13 mouse cellular contexts compared by ENCODE assay signal in genomic region chr19:56291898-56292297, GRCm38 (mm10). TPM values are rescaled to one million over a fixed set of nuclear protein-coding genes. Genes with fewer than 3 reads are reported as not detected.
DNase-seq lines count a peak whose midpoint lies in the region; ATAC-seq lines count a peak whose summit lies in the region.
"Had no signal": no experiment of that assay in that cellular context is flagged by ENCODE, and none has a peak within 500 bp of the region (broad histone marks: within the 10 kb centered on the region; RNA-seq: fewer than 3 reads in every experiment).

No protein-coding gene starts in this region.

- H3K9me3 ChIP-seq in embryonic facial prominence, embryonic 14.5 days (ENCODE audit: control insufficient read depth, low read length), result no peaks in the 10 kb centered on the region
- H3K9me3 ChIP-seq: hindbrain, embryonic 10.5 days; neural tube, embryonic 15.5 days had no signal

- H3K27me3 ChIP-seq in embryonic facial prominence, embryonic 14.5 days (replicated peaks; ENCODE audit: control insufficient read depth, insufficient read depth, low read length), result no peaks in the 10 kb centered on the region
- H3K27me3 ChIP-seq: neural tube, embryonic 15.5 days had no signal

- peaks cover 30% of the 10 kb centered on the region for H3K4me1 ChIP-seq in embryonic facial prominence, embryonic 14.5 days (ENCODE audit: control insufficient read depth, insufficient read depth, low read length)

- no peak overlapping the region for H3K27ac ChIP-seq in embryonic facial prominence, embryonic 14.5 days (replicated peaks; ENCODE audit: low read depth, low read length)
- H3K27ac ChIP-seq: hindbrain, embryonic 10.5 days; neural tube, embryonic 15.5 days had no signal

- no peaks in the 10 kb centered on the region for H3K36me3 ChIP-seq in embryonic facial prominence, embryonic 14.5 days (ENCODE audit: control insufficient read depth, insufficient read depth, low read length)
- H3K36me3 ChIP-seq: hindbrain, embryonic 10.5 days; neural tube, embryonic 15.5 days had no signal

- peak; percentile 28 for DNase-seq in gastrocnemius, postnatal 25 days
- no peak for DNase-seq in gastrocnemius, adult 8-10 months (ENCODE audit: low spot score in 2 of 2)
- peak; percentile 14 to 34 for DNase-seq in layer of hippocampus, postnatal 10 days (ENCODE audit: low spot score in 2 of 2)
- DNase-seq in layer of hippocampus, adult 9-11 months, result no peak
- peak; percentile 42 for DNase-seq in Muller cell, postnatal 12 days (ENCODE audit: inconsistent ontology term)
- DNase-seq in embryonic facial prominence, embryonic 14.5 days (ENCODE audit: low spot score), result peak; percentile 68
- no peak for DNase-seq in spleen, adult 12 weeks (ENCODE audit: low spot score)
- DNase-seq: cerebellum, adult 9-10 months had no signal

- no peak overlapping the region for H3K4me2 ChIP-seq in embryonic facial prominence, embryonic 14.5 days (ENCODE audit: low read depth, low read length)
- H3K4me2 ChIP-seq: neural tube, embryonic 15.5 days had no signal

- 39% methylated on average over 6 of the region's 6 CpGs for WGBS in embryonic facial prominence, embryonic 14.5 days

- ATAC-seq in embryonic facial prominence, embryonic 14.5 days (ENCODE audit: low read depth), result peak; percentile 63; the same call in 1 of the 2 replicates
- ATAC-seq in frontal cortex, adult (ENCODE audit: low TSS enrichment), result no peak

- H3K4me3 ChIP-seq in embryonic facial prominence, embryonic 14.5 days (ENCODE audit: low read depth, low read length), result no peak overlapping the region
- H3K4me3 ChIP-seq: hindbrain, embryonic 10.5 days; neural tube, embryonic 15.5 days had no signal

- no peak overlapping the region for H3K9ac ChIP-seq in embryonic facial prominence, embryonic 14.5 days (ENCODE audit: low read depth, low read length)
- H3K9ac ChIP-seq: neural tube, embryonic 15.5 days had no signal

RNA-seq across cellular contexts. Expression of gene Habp2, which starts 5.0 kb away (rescaled TPM):
- not detected for total RNA-seq in gastrocnemius, postnatal 25 days (2021)
- under 1 TPM in 1 of 4 experiments, not detected in 3; 0.16 TPM for total RNA-seq in gastrocnemius, adult 8-10 months (2022)
- total RNA-seq in layer of hippocampus, postnatal 10 days (2021), result not detected
- 0.26 and 0.54 TPM in 2 replicates for polyA plus RNA-seq in embryonic facial prominence, embryonic 14.5 days (2014; fragmentation: Nextera tagmentation; extraction: Ambion mirVana)
- total RNA-seq: left cerebral cortex, postnatal 10 days; megakaryocyte, adult 5-6 weeks had no signal
- polyA plus RNA-seq: hindbrain, embryonic 10.5 days had no signal

Comparison
In these comparisons a context has a peak if more than half of its experiments do, and no peak if none do; other contexts are left out.
1. DNase-seq: peak in gastrocnemius, postnatal 25 days (single experiment), layer of hippocampus, postnatal 10 days (2 of 2), Muller cell, postnatal 12 days (single experiment) and embryonic facial prominence, embryonic 14.5 days (single experiment); none in gastrocnemius, adult 8-10 months (0 of 2), layer of hippocampus, adult 9-11 months (single experiment) and spleen, adult 12 weeks (single experiment).